Mouse (Mus musculus): ENCODE data around the gene Kcnh6. TPM values are rescaled to one million over a fixed set of nuclear protein-coding genes. Genes with fewer than 3 reads are reported as not detected.

Gene Kcnh6
- polyA plus RNA-seq, 1 experiment = not detected

- no peak overlapping the region for H3K27ac ChIP-seq (ENCODE audit: control insufficient read depth, insufficient read depth, low read depth, low read length, poor library complexity)
- WGBS = 88% methylated on average over 6 of the region's 6 CpGs
- H3K4me3 ChIP-seq (replicated peaks; ENCODE audit: control insufficient read depth, low read depth, low read length) = no peak overlapping the region
- H3K4me1 ChIP-seq (ENCODE audit: control insufficient read depth, insufficient read depth, low read length) = no peaks in the 10 kb centered on the region
- TF ChIP-seq CTCF (IDR thresholded peaks at IDR 0.05; ENCODE audit: control insufficient read depth, insufficient read depth, low read length) (no peak), POLR2A (IDR thresholded peaks at IDR 0.05; ENCODE audit: borderline replicate concordance, control insufficient read depth, low read depth, low read length) (no peak)
These were observed 33.3 kb upstream of the Kcnh6 start for GRCm38 (mm10) chr11:105974593-105974992.

GRCm38 (mm10) chr11:105975050-105975449 lies 32.9 kb upstream of the Kcnh6 start:
- TF ChIP-seq CTCF (IDR thresholded peaks at IDR 0.05; ENCODE audit: control insufficient read depth, insufficient read depth, low read length) (no peak), POLR2A (IDR thresholded peaks at IDR 0.05; ENCODE audit: borderline replicate concordance, control insufficient read depth, low read depth, low read length) (no peak)
- H3K4me1 ChIP-seq (ENCODE audit: control insufficient read depth, insufficient read depth, low read length) = no peaks in the 10 kb centered on the region
- H3K4me3 ChIP-seq (replicated peaks; ENCODE audit: control insufficient read depth, low read depth, low read length) = no peak overlapping the region
- WGBS = 48% methylated on average over 3 of the region's 3 CpGs
- no peak overlapping the region for H3K27ac ChIP-seq (ENCODE audit: control insufficient read depth, insufficient read depth, low read depth, low read length, poor library complexity)

- Histone ChIP-seq H3K4me1 (ENCODE audit: control insufficient read depth, insufficient read depth, low read length) (no peaks in the 10 kb centered on the region), H3K27ac (ENCODE audit: control insufficient read depth, insufficient read depth, low read depth, low read length, poor library complexity) (no peak overlapping the region), H3K4me3 (replicated peaks; ENCODE audit: control insufficient read depth, low read depth, low read length) (no peak overlapping the region)
- WGBS = 87% methylated on average over 5 of the region's 5 CpGs
- TF ChIP-seq POLR2A (IDR thresholded peaks at IDR 0.05; ENCODE audit: borderline replicate concordance, control insufficient read depth, low read depth, low read length) (no peak), CTCF (IDR thresholded peaks at IDR 0.05; ENCODE audit: control insufficient read depth, insufficient read depth, low read length) (no peak)
These were observed 32.3 kb upstream of the Kcnh6 start for GRCm38 (mm10) chr11:105975636-105976035.

GRCm38 (mm10) chr11:105978232-105978631 lies 29.7 kb upstream of the Kcnh6 start:
- 70% methylated on average over 2 of the region's 2 CpGs for WGBS
- TF ChIP-seq CTCF (IDR thresholded peaks at IDR 0.05; ENCODE audit: control insufficient read depth, insufficient read depth, low read length) (no peak), POLR2A (IDR thresholded peaks at IDR 0.05; ENCODE audit: borderline replicate concordance, control insufficient read depth, low read depth, low read length) (no peak)
- no peaks in the 10 kb centered on the region for H3K4me1 ChIP-seq (ENCODE audit: control insufficient read depth, insufficient read depth, low read length)
- H3K27ac ChIP-seq (ENCODE audit: control insufficient read depth, insufficient read depth, low read depth, low read length, poor library complexity) = no peak overlapping the region
- no peak overlapping the region for H3K4me3 ChIP-seq (replicated peaks; ENCODE audit: control insufficient read depth, low read depth, low read length)

- H3K4me3 ChIP-seq (replicated peaks; ENCODE audit: control insufficient read depth, low read depth, low read length) = no peak overlapping the region
- WGBS = 28% methylated on average over 5 of the region's 5 CpGs
- TF ChIP-seq POLR2A (IDR thresholded peaks at IDR 0.05; ENCODE audit: borderline replicate concordance, control insufficient read depth, low read depth, low read length) (no peak), CTCF (IDR thresholded peaks at IDR 0.05; ENCODE audit: control insufficient read depth, insufficient read depth, low read length) (no peak)
- H3K4me1 ChIP-seq (ENCODE audit: control insufficient read depth, insufficient read depth, low read length) = no peaks in the 10 kb centered on the region
- H3K27ac ChIP-seq (ENCODE audit: control insufficient read depth, insufficient read depth, low read depth, low read length, poor library complexity) = no peak overlapping the region
These were observed 29.3 kb upstream of the Kcnh6 start for GRCm38 (mm10) chr11:105978634-105979033.

DNA sequence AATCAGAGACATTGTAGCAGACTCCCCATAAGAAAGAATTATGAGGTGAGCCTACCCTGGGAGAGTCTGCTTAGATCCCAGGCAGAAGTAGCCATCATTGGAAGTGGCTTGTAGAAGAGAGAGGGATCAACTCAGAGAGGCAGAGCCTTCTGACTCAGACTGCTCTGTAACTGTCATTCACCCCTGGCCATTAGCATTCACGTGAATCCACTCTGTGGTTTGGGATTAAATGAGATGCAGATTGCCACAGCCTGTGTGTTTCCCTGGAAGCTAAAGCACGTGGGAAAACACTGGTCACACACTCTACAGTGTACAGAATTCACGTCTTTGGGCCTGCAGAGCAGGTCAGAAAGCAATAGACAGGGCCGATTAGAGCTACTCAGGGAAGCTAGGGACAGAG lies 23.5 kb upstream of the Kcnh6 start:
- Histone ChIP-seq H3K27ac (ENCODE audit: control insufficient read depth, insufficient read depth, low read depth, low read length, poor library complexity) (no peak overlapping the region), H3K4me1 (ENCODE audit: control insufficient read depth, insufficient read depth, low read length) (peaks cover 1% of the 10 kb centered on the region; the same call in 1 of the 2 replicates), H3K4me3 (replicated peaks; ENCODE audit: control insufficient read depth, low read depth, low read length) (no peak overlapping the region)
- WGBS = 72% methylated on average over 4 of the region's 4 CpGs
- TF ChIP-seq CTCF (IDR thresholded peaks at IDR 0.05; ENCODE audit: control insufficient read depth, insufficient read depth, low read length) (no peak), POLR2A (IDR thresholded peaks at IDR 0.05; ENCODE audit: borderline replicate concordance, control insufficient read depth, low read depth, low read length) (no peak)

DNA sequence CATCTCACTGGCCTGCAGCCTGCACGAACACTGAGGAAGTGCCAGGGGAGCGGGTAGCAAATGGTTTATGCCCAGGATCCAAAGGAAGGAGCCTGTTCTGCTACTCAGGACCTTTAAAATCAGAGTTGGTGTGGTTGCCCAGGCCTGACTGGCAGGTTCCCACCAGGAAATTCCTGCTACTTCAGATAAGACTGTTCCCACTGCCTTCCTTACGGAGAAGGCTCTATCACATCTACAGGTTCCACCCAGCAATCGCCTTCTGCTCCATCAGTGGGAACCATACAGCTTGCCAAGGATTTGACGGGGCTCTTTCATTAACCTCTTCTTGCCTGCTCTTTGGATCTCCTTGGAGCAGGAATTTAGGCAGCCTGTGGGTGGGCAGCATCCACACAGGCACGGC lies 20.5 kb upstream of the Kcnh6 start:
- Histone ChIP-seq H3K4me1 (ENCODE audit: control insufficient read depth, insufficient read depth, low read length) (peaks cover 1% of the 10 kb centered on the region; the same call in 1 of the 2 replicates), H3K4me3 (replicated peaks; ENCODE audit: control insufficient read depth, low read depth, low read length) (no peak overlapping the region), H3K27ac (ENCODE audit: control insufficient read depth, insufficient read depth, low read depth, low read length, poor library complexity) (no peak overlapping the region)
- WGBS = 64% methylated on average over 6 of the region's 6 CpGs
- no peak for TF ChIP-seq CTCF (IDR thresholded peaks at IDR 0.05; ENCODE audit: control insufficient read depth, insufficient read depth, low read length)
- no peak for TF ChIP-seq POLR2A (IDR thresholded peaks at IDR 0.05; ENCODE audit: borderline replicate concordance, control insufficient read depth, low read depth, low read length)

- WGBS = 75% methylated on average over 6 of the region's 6 CpGs
- TF ChIP-seq POLR2A (IDR thresholded peaks at IDR 0.05; ENCODE audit: borderline replicate concordance, control insufficient read depth, low read depth, low read length) (no peak), CTCF (IDR thresholded peaks at IDR 0.05; ENCODE audit: control insufficient read depth, insufficient read depth, low read length) (no peak)
- Histone ChIP-seq H3K4me3 (replicated peaks; ENCODE audit: control insufficient read depth, low read depth, low read length) (no peak overlapping the region), H3K4me1 (ENCODE audit: control insufficient read depth, insufficient read depth, low read length) (peaks cover 1% of the 10 kb centered on the region; the same call in 1 of the 2 replicates), H3K27ac (ENCODE audit: control insufficient read depth, insufficient read depth, low read depth, low read length, poor library complexity) (no peak overlapping the region)
These were observed 18.5 kb upstream of the Kcnh6 start for GRCm38 (mm10) chr11:105989446-105989845.

DNA sequence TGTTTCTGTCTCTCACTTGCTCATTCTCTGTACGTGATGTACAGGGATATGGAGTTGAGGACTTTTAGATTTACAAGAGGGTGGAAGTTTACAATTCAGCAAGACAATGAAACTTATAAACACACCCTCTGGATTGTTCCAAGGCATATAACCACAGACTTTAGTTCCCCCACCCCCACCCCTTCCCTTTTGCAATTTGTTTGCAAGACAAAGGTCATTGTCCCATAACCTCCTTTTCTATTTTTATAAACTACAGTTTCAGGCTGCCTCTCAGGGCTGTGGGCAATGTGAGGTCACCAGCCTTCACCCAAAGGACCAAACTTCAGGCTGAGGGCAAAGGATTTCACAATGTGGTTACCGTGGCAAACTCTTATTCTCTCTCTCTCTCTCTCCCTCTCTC lies 17.7 kb upstream of the Kcnh6 start:
- no peak for TF ChIP-seq CTCF (IDR thresholded peaks at IDR 0.05; ENCODE audit: control insufficient read depth, insufficient read depth, low read length)
- no peak for TF ChIP-seq POLR2A (IDR thresholded peaks at IDR 0.05; ENCODE audit: borderline replicate concordance, control insufficient read depth, low read depth, low read length)
- peak overlapping the region; percentile 24; the same call in 1 of the 2 replicates for H3K27ac ChIP-seq (ENCODE audit: control insufficient read depth, insufficient read depth, low read depth, low read length, poor library complexity)
- 20% methylated on average over 2 of the region's 2 CpGs for WGBS

More for the DNA sequence above, 17.7 kb upstream of the Kcnh6 start:
- Histone ChIP-seq H3K4me3 (replicated peaks; ENCODE audit: control insufficient read depth, low read depth, low read length) (no peak overlapping the region), H3K4me1 (ENCODE audit: control insufficient read depth, insufficient read depth, low read length) (peaks cover 1% of the 10 kb centered on the region; the same call in 1 of the 2 replicates)
